Mouse (Mus musculus): ENCODE data around the gene C1qtnf1.

C1qtnf1 gene

GRCm38 (mm10) chr11:118410479-118410878 lies 17.5 kb upstream of the C1qtnf1 start:
- DNase-seq (ENCODE audit: low read depth): no peak

DNA sequence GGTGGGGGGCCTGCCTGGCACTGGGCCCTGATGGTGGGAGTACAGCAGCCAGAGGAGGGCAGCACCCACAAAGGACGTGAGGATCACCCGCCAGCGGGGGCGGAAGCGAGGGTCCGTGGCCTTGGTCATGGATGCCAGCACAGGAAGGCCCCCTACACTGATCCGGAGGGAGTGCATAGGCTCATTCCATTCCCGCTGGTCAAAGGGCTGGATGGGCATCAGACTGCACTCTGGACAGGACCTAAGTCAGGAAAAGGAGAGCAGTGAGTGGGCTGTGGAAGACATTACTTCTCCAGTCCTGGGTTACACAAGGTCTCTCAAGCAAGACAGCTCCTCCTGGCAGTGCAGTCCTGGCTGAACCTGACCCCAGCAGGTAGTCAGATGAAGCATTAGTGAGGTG lies 16.7 kb upstream of the C1qtnf1 start:
- no peak for DNase-seq (ENCODE audit: low read depth)

DNA sequence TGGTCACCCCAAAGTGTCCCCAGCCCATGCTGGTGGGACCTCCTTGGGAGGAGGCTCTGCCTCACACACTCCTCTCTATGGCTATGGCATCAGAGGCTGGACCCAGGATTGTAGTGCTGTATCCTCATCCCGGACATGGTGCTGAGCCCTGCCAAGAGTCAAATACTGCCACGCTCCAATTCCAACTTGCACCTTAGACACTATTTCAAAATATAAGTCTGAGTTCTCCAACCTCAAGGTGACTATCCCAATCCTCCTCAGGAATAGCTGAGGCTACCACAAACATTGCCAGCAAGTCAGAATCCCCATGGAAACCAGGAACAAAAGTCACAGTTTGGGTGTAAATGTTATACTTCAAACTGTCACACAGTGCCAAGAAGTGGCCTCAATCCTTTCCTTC lies 15.4 kb upstream of the C1qtnf1 start:
- no peak for DNase-seq (ENCODE audit: low read depth)

- DNase-seq (ENCODE audit: low read depth): no peak
Measured at GRCm38 (mm10) chr11:118413055-118413454, 14.9 kb upstream of the C1qtnf1 start.

- no peak for DNase-seq (ENCODE audit: low read depth)
Measured at GRCm38 (mm10) chr11:118414270-118414669, 13.7 kb upstream of the C1qtnf1 start.

GRCm38 (mm10) chr11:118415630-118416029 lies 12.4 kb upstream of the C1qtnf1 start:
- DNase-seq (ENCODE audit: low read depth): no peak

DNA sequence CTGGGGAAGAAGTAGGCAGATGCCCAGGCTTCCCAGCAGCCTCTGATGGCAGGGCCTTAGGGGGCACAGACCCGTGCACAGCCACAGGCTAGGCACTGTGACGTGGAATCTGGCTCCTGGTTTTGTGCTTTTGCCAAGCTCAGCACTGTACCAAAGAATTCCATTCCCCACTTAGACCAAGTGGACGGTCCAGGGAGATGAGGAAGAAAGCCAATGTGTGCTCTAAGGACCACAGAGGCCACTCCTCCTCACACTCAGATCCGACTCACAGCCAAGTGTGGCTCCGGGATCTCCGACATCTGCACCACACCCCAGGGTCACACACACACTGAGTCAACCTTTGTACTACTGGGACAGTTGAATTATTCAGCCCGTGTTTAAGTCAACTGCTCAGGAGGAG lies 12.0 kb upstream of the C1qtnf1 start:
- DNase-seq (ENCODE audit: low read depth): no peak

DNA sequence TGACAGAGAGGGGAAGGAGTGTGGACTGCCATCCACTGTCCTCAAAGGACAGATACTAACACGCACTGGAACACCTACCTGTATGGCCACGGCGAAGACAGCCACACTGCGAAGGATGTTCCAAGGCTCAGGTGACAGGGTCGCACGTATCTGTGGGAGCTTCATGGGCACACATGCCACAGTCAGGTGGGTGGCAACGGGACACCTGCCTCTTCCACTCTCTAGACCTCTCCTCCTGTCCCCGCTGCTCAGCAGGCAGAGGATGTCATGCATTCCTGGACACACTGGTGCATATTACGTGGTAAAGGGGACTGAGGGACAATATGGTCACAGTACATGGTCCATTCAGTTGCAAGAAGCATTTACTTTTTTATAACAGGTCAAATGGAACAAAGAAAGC lies 10.5 kb upstream of the C1qtnf1 start:
- no peak for DNase-seq (ENCODE audit: low read depth)

DNA sequence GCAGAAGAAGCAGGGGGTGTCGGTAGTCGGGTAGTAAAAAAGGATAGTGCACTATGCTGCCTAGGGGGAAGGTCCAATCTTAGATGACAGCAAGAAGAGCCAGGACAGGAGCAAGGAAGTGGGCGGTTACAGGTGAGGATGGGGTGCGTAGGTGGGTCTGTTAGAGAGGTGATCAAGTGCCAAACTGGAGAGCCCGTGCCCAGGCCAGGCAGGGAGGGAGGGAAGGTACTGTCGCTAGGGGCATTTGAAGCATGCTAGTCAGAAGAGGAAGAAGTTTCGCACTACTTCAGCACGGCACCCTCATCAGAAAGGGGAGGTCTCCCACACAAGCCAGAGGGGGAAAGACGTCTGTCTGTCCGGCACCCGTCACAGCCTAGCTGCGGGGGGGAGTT lies 9.6 kb upstream of the C1qtnf1 start:
- no peak for DNase-seq (ENCODE audit: low read depth)

GRCm38 (mm10) chr11:118418834-118419504 lies 9.0 kb upstream of the C1qtnf1 start, which contains the start of gene Cant1:
Gene Cant1, minus strand, starts transcription at chr11:118419086.
- DNase-seq (ENCODE audit: low read depth): peak; percentile 99

DNA sequence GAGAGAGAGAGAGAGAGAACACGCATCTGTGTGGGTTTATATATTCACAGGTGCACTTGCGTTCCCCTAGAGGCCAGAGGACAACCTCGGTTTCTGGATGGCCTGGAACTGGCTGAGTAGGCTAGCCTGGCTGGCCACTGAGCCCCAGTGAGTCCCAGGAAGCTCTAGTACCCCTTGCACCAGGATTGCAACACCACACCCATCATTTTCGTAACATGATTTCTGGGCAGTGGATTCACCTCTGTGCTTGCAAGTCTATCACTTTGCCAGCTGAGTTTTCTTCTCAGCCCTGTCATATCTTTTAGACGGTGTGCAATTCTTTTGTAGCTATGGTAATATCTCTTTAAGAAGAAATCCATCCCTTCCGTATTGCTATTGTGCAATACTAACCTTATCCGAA lies 7.7 kb upstream of the C1qtnf1 start:
- peak; percentile 48 for DNase-seq (ENCODE audit: low read depth)

- DNase-seq (ENCODE audit: low read depth): peak; percentile 82
Measured at GRCm38 (mm10) chr11:118423266-118423971, 4.6 kb upstream of the C1qtnf1 start.

DNA sequence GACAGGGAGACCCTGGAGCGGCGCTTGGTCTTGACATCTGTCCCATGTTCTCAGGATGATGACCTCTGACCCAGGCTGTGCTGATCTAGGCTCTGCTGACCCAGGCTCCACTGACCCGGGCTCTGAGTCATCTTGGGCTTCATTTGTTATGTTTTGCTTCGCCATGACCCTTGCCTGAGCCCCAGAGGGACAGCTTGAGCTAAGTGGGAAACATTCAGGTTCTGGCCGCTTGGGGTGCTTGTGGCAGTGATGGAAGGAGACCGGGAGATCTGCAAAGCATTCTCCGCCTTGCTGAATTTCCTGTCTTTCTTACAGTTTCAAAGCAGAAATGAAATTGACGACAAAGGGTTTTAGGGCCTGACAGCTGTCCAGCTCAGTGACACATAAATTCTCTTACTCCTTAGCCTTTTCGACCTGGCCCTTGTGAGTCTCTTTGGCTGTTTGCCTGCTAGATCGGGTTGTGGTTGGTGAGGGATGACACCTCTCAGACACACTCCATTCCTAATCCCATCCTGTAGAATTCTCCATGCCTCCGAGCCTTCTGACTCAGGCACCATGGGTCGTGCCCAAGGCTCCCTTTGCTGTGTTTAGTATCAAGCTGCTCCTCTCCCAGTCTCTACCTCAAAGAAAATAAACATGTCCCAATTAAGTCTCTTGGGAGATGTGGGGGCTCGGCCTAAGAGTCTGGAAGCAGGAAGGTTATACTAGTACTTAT lies 3.2 kb upstream of the C1qtnf1 start:
- no peak for DNase-seq (ENCODE audit: low read depth)

DNA sequence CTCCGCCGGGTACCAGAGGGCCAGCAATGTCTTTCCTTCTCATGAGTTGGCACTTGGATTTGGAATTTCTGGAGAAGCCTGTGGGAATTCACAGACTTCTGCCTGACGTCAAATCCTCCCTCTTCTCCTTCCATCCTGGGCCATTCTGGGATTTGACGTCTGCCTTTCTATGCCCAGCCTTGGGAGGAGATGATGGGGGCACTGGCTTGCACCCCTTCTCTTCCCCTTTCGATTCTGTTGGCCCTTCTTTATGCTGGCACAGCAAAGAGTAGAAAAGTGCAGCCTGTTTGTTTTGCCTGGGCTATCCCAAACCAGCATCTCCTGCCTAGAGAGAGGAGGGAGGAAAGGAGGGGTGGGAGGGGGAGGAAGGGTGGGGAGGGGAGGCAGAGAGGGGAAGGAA lies 1.2 kb upstream of the C1qtnf1 start:
- no peak for DNase-seq (ENCODE audit: low read depth)

- no peak for DNase-seq (ENCODE audit: low read depth)
Measured at GRCm38 (mm10) chr11:118427266-118427779, 680 bp upstream of the C1qtnf1 start.

DNA sequence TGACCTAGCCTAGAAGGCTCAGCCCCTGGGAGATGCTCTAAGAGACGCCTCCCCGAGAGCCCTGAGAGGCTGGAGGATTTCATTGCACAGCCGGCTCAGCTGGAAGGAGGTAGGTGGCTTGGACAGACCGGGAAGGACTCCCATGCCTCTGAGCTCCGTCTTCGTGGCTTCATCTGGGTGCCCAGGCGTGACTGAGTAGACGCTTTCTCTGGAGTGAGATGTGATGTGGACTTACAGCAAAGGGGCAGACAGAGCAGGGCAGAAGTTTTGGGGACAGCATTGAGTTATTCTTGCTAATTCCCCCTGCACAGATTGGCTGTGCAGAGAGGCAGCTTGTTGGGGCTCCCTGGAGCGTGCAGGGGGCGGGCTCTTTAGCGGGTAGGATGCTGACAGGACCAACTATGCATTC lies 461 bp downstream of the C1qtnf1 start:
- DNase-seq (ENCODE audit: low read depth): no peak

GRCm38 (mm10) chr11:118428944-118429709 lies 1.1 kb downstream of the C1qtnf1 start:
- no peak for DNase-seq (ENCODE audit: low read depth)

DNA sequence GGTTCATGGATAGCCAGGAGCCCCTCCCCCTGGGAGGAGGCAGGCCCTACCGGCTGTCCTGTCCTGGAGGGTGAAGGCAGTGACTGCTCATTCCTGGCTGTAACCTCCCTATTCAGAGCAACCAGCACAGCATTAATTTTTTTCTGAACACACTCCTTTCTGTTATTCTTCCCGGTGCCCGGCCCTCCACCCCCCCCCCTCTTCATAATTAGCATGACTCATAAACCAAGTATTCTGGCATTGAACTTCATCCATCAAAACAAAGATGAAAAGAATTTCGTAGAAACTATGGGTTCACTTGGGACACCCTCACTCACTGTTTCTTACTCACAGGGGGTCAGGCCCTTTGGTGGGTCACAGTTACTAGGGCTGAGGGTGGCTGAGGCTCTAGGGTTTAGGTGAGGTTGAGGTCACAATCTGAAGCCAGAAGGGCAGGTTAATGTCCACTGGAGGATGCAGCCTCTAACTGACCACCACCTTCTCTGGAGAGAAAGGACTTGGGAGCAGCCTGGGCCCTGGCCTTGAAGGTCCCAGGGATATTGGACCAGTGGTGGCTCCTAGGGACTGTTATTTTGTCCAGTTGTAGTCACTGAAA lies 2.4 kb downstream of the C1qtnf1 start:
- DNase-seq (ENCODE audit: low read depth): no peak

DNA sequence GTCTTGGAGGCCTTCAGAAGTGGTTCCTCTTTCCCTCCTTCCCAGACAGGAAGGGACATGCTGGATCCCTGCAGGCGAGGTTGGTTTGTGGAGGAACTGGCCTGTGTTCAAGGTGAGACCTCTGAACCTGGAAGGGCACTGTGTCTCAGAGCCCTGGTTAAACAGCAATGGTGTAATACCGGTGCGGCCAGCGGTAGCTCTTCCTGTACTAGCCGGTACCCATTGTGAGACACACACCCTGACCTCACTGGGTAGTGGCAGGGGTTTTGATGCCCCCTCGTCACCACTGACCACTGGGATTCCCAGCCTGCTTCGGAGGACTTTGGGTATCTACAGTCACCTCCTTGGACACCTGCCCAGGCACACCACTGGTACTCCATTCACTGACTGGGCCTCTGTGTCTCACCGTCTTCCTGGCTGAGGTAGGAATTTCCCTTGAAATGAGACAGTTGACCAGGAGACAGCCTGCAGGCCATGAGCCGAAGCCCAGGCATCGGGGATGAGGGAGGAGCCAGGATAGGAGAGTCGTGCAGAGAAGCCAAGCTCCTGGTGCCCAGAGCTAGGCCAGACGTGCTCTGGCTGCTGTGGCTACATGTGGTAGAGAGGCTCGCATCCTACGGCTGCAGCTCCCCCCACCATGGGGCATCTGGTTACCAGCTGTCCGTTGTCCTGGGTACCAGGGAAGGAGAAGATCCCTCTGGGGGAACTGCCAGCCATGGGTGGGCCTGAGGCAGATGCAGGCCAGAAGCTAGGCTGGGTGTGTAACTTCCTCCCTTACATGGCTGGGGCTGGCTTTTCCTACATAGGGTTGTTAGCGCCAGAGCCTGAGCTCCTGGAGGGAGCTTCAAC lies 3.3 kb downstream of the C1qtnf1 start:
- no peak for DNase-seq (ENCODE audit: low read depth)

DNA sequence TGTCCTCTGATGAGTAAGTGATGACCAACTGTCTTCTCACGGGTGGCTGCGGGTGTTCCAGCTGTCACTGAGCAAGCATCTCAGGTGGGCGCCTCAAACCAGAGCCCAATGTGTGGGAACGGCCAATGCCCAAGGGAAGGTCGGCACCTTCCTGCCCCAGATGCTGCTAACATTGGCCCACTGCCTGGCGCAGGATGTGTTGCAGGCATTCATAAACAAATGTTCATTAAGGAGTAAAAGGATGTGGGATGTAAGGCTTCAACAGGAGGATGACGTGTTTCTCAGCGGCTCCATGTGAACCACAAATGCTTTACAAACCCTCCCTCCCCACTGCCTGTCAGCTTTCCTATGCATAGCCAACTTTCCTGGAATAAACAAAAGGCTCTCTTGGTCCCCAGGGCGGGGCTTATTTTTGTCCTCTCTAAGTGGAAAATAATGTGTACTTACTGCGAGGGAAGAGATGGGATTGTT lies 5.4 kb downstream of the C1qtnf1 start:
- DNase-seq (ENCODE audit: low read depth): no peak

DNA sequence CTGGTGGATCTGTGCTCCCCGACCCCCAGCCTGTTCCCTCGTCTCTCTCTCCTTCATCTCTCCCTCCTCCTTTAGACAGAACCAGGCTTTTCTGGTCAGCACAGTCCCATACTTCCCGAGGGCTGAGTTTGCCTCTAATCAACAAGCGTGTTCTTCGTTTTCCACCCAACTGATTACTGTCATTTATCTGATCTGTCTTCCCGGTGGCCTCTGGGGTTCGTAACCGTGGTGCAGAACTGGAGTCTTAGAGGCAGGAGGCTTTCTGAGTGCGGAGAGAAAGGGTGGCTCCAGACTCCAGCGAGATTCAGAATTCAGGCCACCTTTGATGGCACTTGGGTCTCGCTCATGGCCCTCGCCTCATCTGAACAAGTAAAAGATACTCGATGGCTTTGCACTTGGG lies 6.1 kb downstream of the C1qtnf1 start:
- DNase-seq (ENCODE audit: low read depth): no peak
